Mouse (Mus musculus): ENCODE results near the gene Rap1gap2. TPM values are rescaled to one million over a fixed set of nuclear protein-coding genes. Genes with fewer than 3 reads are reported as not detected.

Rap1gap2 gene
- total and polyA plus RNA-seq, 3 experiments: 5.8 to 10.1 TPM; not detected in 1

GRCm38 (mm10) chr11:74496581-74496980 is 114.1 kb downstream of the Rap1gap2 start:
- Histone ChIP-seq H3K27me3 (ENCODE audit: control insufficient read depth in 1 of 2, insufficient read depth in 2 of 2, low read length in 2 of 2) (no peaks in the 10 kb centered on the region), H3K4me1 (ENCODE audit: control insufficient read depth in 1 of 2, insufficient read depth in 2 of 2, low read length in 2 of 2) (0 out of 4 replicates have a peak, but pooled peaks cover 0 to 5% of the 10 kb centered on the region in 2 experiments), H3K27ac (ENCODE audit: control insufficient read depth, low read depth, low read length) (no peak overlapping the region), H3K9me3 (replicated peaks; ENCODE audit: insufficient read depth, low read length) (no peaks in the 10 kb centered on the region), H3K4me3 (ENCODE audit: control insufficient read depth in 1 of 2, insufficient read depth in 1 of 2, low read depth in 2 of 2, low read length in 2 of 2) (no peak overlapping the region), H3K36me3 (ENCODE audit: control insufficient read depth in 1 of 2, insufficient read depth in 2 of 2, low read length in 2 of 2) (no peaks in the 10 kb centered on the region), H3K79me2 (ENCODE audit: control insufficient read depth, insufficient read depth, low read length, poor library complexity) (no peaks in the 10 kb centered on the region), H3K9ac (ENCODE audit: control insufficient read depth, low read depth, low read length, poor library complexity, severe bottlenecking) (no peak overlapping the region)
- TF ChIP-seq EP300 (IDR thresholded peaks at IDR 0.05; ENCODE audit: low read depth in 1 of 2, low read length in 2 of 2) (no peak), ETS1 (IDR thresholded peaks at IDR 0.05; ENCODE audit: low read depth, low read length) (no peak), HCFC1 (IDR thresholded peaks at IDR 0.05; ENCODE audit: low read depth, low read length) (no peak), POLR2A (IDR thresholded peaks at IDR 0.05; ENCODE audit: control insufficient read depth in 1 of 2, insufficient read depth in 1 of 2, low read depth in 1 of 2, low read length in 2 of 2, poor library complexity in 1 of 2) (no peak), MYB (IDR thresholded peaks at IDR 0.05; ENCODE audit: low read depth, low read length) (no peak), GABPA (IDR thresholded peaks at IDR 0.05; ENCODE audit: low read depth, low read length) (no peak), SMC3 (IDR thresholded peaks at IDR 0.05; ENCODE audit: low read depth, low read length) (no peak), USF1 (IDR thresholded peaks at IDR 0.05; ENCODE audit: low read depth, low read length) (no peak), ELF1 (IDR thresholded peaks at IDR 0.05; ENCODE audit: low read depth, low read length) (no peak), MAFK (IDR thresholded peaks at IDR 0.05; ENCODE audit: borderline replicate concordance, low read depth, low read length) (no peak), SIN3A (IDR thresholded peaks at IDR 0.05; ENCODE audit: low read length) (no peak), ZKSCAN1 (IDR thresholded peaks at IDR 0.05; ENCODE audit: low read depth, low read length) (no peak), TAL1 (IDR thresholded peaks at IDR 0.05; ENCODE audit: low read length) (no peak), UBTF (IDR thresholded peaks at IDR 0.05; ENCODE audit: borderline replicate concordance, insufficient read depth, low read depth, low read length) (no peak), MAZ (IDR thresholded peaks at IDR 0.05; ENCODE audit: low read depth, low read length) (no peak), MXI1 (IDR thresholded peaks at IDR 0.05; ENCODE audit: low read depth, low read length) (no peak), CHD1 (IDR thresholded peaks at IDR 0.05; ENCODE audit: low read depth, low read length) (no peak), MEF2A (IDR thresholded peaks at IDR 0.05; ENCODE audit: extremely low read depth, insufficient replicate concordance, low read depth, low read length, poor library complexity, severe bottlenecking) (no peak), JUND (IDR thresholded peaks at IDR 0.05; ENCODE audit: low read depth, low read length) (no peak)
- DNase-seq (ENCODE audit: low read depth, low spot score): peak; percentile 34

- Histone ChIP-seq H3K27ac (ENCODE audit: control insufficient read depth, low read depth, low read length) (no peak overlapping the region), H3K9ac (ENCODE audit: control insufficient read depth, low read depth, low read length, poor library complexity, severe bottlenecking) (no peak overlapping the region), H3K36me3 (ENCODE audit: control insufficient read depth in 1 of 2, insufficient read depth in 2 of 2, low read length in 2 of 2) (no peaks in the 10 kb centered on the region), H3K4me1 (ENCODE audit: control insufficient read depth in 1 of 2, insufficient read depth in 2 of 2, low read length in 2 of 2) (0 out of 4 replicates have a peak, but pooled peaks cover 0 to 5% of the 10 kb centered on the region in 2 experiments), H3K9me3 (replicated peaks; ENCODE audit: insufficient read depth, low read length) (no peaks in the 10 kb centered on the region), H3K27me3 (ENCODE audit: control insufficient read depth in 1 of 2, insufficient read depth in 2 of 2, low read length in 2 of 2) (no peaks in the 10 kb centered on the region), H3K79me2 (ENCODE audit: control insufficient read depth, insufficient read depth, low read length, poor library complexity) (no peaks in the 10 kb centered on the region), H3K4me3 (ENCODE audit: control insufficient read depth in 1 of 2, insufficient read depth in 1 of 2, low read depth in 2 of 2, low read length in 2 of 2) (no peak overlapping the region)
- TF ChIP-seq BHLHE40 (IDR thresholded peaks at IDR 0.05; ENCODE audit: borderline replicate concordance, low read depth, low read length): no peak
- TF ChIP-seq POLR2AphosphoS5 (IDR thresholded peaks at IDR 0.05; ENCODE audit: borderline replicate concordance, low read depth, low read length): no peak
- no peak for TF ChIP-seq TBP (IDR thresholded peaks at IDR 0.05; ENCODE audit: low read depth, low read length)
- TF ChIP-seq USF2 (IDR thresholded peaks at IDR 0.05; ENCODE audit: borderline replicate concordance in 1 of 2, insufficient read depth in 1 of 2, low read depth in 1 of 2, low read length in 2 of 2): no peak
- no peak for TF ChIP-seq E2F4 (IDR thresholded peaks at IDR 0.05; ENCODE audit: borderline replicate concordance, low read depth, low read length)
- no peak for TF ChIP-seq TAL1 (IDR thresholded peaks at IDR 0.05; ENCODE audit: low read length)
- TF ChIP-seq SIN3A (IDR thresholded peaks at IDR 0.05; ENCODE audit: low read length): no peak
- TF ChIP-seq GATA1 (IDR thresholded peaks at IDR 0.05; ENCODE audit: low read depth, low read length): no peak
- TF ChIP-seq ZNF384 (IDR thresholded peaks at IDR 0.05; ENCODE audit: low read depth, low read length): no peak
- no peak for TF ChIP-seq UBTF (IDR thresholded peaks at IDR 0.05; ENCODE audit: borderline replicate concordance, insufficient read depth, low read depth, low read length)
- no peak for TF ChIP-seq POLR2AphosphoS2 (IDR thresholded peaks at IDR 0.05; ENCODE audit: low read length)
- no peak for TF ChIP-seq EP300 (IDR thresholded peaks at IDR 0.05; ENCODE audit: low read depth in 1 of 2, low read length in 2 of 2)
- no peak for TF ChIP-seq MAZ (IDR thresholded peaks at IDR 0.05; ENCODE audit: low read depth, low read length)
- no peak for TF ChIP-seq CHD1 (IDR thresholded peaks at IDR 0.05; ENCODE audit: low read depth, low read length)
- TF ChIP-seq RCOR1 (IDR thresholded peaks at IDR 0.05; ENCODE audit: low read depth, low read length): no peak
- TF ChIP-seq NRF1 (IDR thresholded peaks at IDR 0.05; ENCODE audit: insufficient read depth, low read depth, low read length, poor library complexity, severe bottlenecking): no peak
- no peak for TF ChIP-seq MYB (IDR thresholded peaks at IDR 0.05; ENCODE audit: low read depth, low read length)
- DNase-seq (ENCODE audit: low read depth, low spot score): no peak
Observed at GRCm38 (mm10) chr11:74493936-74494335, 116.8 kb downstream of the Rap1gap2 start.
